Mouse (Mus musculus) heart, adult 8-10 months (tissue): ENCODE data around the gene Samd10. TPM values are rescaled to one million over a fixed set of nuclear protein-coding genes. Genes with fewer than 3 reads are reported as not detected.

Experiments used
- DNase-seq: peaks from one replicate; pipeline ENCODE4 v3.0.0; 2022; ENCODE audit warnings: low spot score
- total RNA-seq, 4 experiments: library from RNA; stranded (reverse); gene quantifications; 2 replicates each; pipeline ENCODE4 v1.2.4; 2022

The Samd10 gene
- total RNA-seq, 4 experiments from 2014 or later = 1.2 to 1.6 (median 1.5) TPM

- DNase-seq = no peak
These were observed 6.6 kb downstream of the Samd10 start, which contains the start of gene Zfp512b for GRCm38 (mm10) chr2:181592231-181593041. TSS of gene Zfp512b (minus strand) at chr2:181592803.

GRCm38 (mm10) chr2:181591528-181592085 lies 7.4 kb downstream of the Samd10 start, which contains the start of gene Prpf6:
TSS of gene Prpf6 (plus strand) at chr2:181591868.
- no peak for DNase-seq

GRCm38 (mm10) chr2:181590471-181590870 lies 8.5 kb downstream of the Samd10 start:
- DNase-seq = no peak

GRCm38 (mm10) chr2:181589732-181590105 lies 9.3 kb downstream of the Samd10 start:
- no peak for DNase-seq

GRCm38 (mm10) chr2:181589011-181589731 lies 9.8 kb downstream of the Samd10 start:
- DNase-seq = no peak

- no peak for DNase-seq
These were observed 10.7 kb downstream of the Samd10 start for GRCm38 (mm10) chr2:181588229-181588780.

GRCm38 (mm10) chr2:181587796-181588195 lies 11.2 kb downstream of the Samd10 start:
- no peak for DNase-seq

- no peak for DNase-seq
These were observed 12.9 kb downstream of the Samd10 start for GRCm38 (mm10) chr2:181586124-181586523.

- no peak for DNase-seq
These were observed 13.5 kb downstream of the Samd10 start for GRCm38 (mm10) chr2:181585506-181585905.

GRCm38 (mm10) chr2:181584411-181584942 lies 14.5 kb downstream of the Samd10 start, which contains the start of gene Uckl1:
TSS of gene Uckl1 (minus strand) at chr2:181584892.
- no peak for DNase-seq

GRCm38 (mm10) chr2:181583460-181584257 lies 15.4 kb downstream of the Samd10 start:
- no peak for DNase-seq

GRCm38 (mm10) chr2:181582939-181583338 lies 16.1 kb downstream of the Samd10 start:
- DNase-seq = no peak

- no peak for DNase-seq
These were observed 16.7 kb downstream of the Samd10 start for GRCm38 (mm10) chr2:181582358-181582757.

GRCm38 (mm10) chr2:181581402-181582120 lies 17.5 kb downstream of the Samd10 start:
- peak; percentile 83 for DNase-seq

- peak; percentile 85 for DNase-seq
These were observed 18.0 kb downstream of the Samd10 start for GRCm38 (mm10) chr2:181581016-181581401.

GRCm38 (mm10) chr2:181580131-181580772 lies 18.8 kb downstream of the Samd10 start:
- no peak for DNase-seq

GRCm38 (mm10) chr2:181579681-181580080 lies 19.3 kb downstream of the Samd10 start:
- DNase-seq = no peak

GRCm38 (mm10) chr2:181578790-181579618 lies 20.0 kb downstream of the Samd10 start:
- DNase-seq = no peak
